ENCODE assay signal across 20 mouse cellular contexts in the genomic region with DNA sequence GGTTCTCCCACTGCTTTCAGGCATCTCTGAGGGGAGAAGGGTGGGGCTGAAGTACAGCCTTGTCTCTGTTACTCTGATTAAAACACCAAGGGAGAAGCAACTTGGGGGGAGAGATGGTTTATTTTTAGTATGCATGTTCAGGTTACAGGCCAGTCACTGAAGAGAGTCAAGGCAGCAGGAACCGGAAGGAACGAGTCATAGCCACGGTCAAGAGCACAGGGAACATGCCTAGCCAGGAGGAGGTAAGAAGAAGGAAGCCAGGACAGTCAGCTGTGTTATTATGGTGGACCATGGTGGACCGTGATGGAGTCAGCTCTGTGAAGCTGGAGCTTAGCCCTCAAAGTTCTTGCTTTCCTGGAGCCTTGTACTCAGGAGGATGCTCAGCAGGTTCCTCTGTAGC. TPM values are rescaled to one million over a fixed set of nuclear protein-coding genes. Genes with fewer than 3 reads are reported as not detected.
DNase-seq lines count a peak whose midpoint lies in the region; ATAC-seq and TF ChIP-seq lines count a peak whose summit lies in the region.
"Had no signal": no experiment of that assay in that cellular context is flagged by ENCODE, and none has a peak within 500 bp of the region (broad histone marks: within the 10 kb centered on the region; RNA-seq: fewer than 3 reads in every experiment).

No protein-coding gene starts in this region.

- no peak overlapping the region for H3K4me2 ChIP-seq in embryonic facial prominence, embryonic 11.5 days (ENCODE audit: low read depth, low read length)
- 0 out of 2 replicates have a peak overlapping the region, but pooled peaks have one; percentile 38 for H3K4me2 ChIP-seq in forebrain, postnatal 0 days (ENCODE audit: low read depth)
- peak overlapping the region; percentile 38; the same call in 1 of the 2 replicates for H3K4me2 ChIP-seq in neural tube, embryonic 15.5 days
- H3K4me2 ChIP-seq: heart, embryonic 11.5 days; heart, embryonic 15.5 days had no signal

- no peaks in the 10 kb centered on the region for H3K27me3 ChIP-seq in embryonic facial prominence, embryonic 11.5 days (ENCODE audit: control insufficient read depth, insufficient read depth, low read length)
- H3K27me3 ChIP-seq in embryonic facial prominence, embryonic 10.5 days (replicated peaks; ENCODE audit: low read depth, poor library complexity, severe bottlenecking) = no peaks in the 10 kb centered on the region
- H3K27me3 ChIP-seq in forebrain, postnatal 0 days (ENCODE audit: insufficient read depth, low read length) = no peaks in the 10 kb centered on the region
- H3K27me3 ChIP-seq in forebrain, embryonic 10.5 days (ENCODE audit: poor library complexity, severe bottlenecking) = no peaks in the 10 kb centered on the region
- H3K27me3 ChIP-seq in neural tube, embryonic 15.5 days (replicated peaks) = no peaks in the 10 kb centered on the region
- H3K27me3 ChIP-seq: heart, embryonic 15.5 days had no signal

- no peak for DNase-seq in embryonic facial prominence, embryonic 11.5 days (ENCODE audit: low spot score)
- no peak for DNase-seq in embryonic facial prominence, embryonic 10.5 days (ENCODE audit: low spot score)
- DNase-seq in forebrain, postnatal 0 days = no peak
- DNase-seq in forebrain, embryonic 10.5 days (ENCODE audit: extremely low spot score, low spot score) = no peak
- no peak for DNase-seq in neural tube, embryonic 10.5 days (ENCODE audit: extremely low spot score, low spot score)
- no peak for DNase-seq in retina, postnatal 1 day
- DNase-seq: adrenal gland, adult 2 months; adrenal gland, postnatal 25 days; cerebellum, adult 18-20 months; cerebellum, adult 9-11 months; cerebellum, postnatal 36 days; gastrocnemius, postnatal 14 days; heart, adult 2 months; heart, postnatal 14 days; kidney, adult 11 months had no signal

- 69% methylated on average over 4 of the region's 4 CpGs for WGBS in embryonic facial prominence, embryonic 11.5 days
- WGBS in embryonic facial prominence, embryonic 10.5 days = 85% methylated on average over 4 of the region's 4 CpGs
- 85% methylated on average over 4 of the region's 4 CpGs for WGBS in forebrain, postnatal 0 days
- WGBS in forebrain, embryonic 10.5 days = 86% methylated on average over 4 of the region's 4 CpGs
- WGBS in neural tube, embryonic 15.5 days = 81% methylated on average over 4 of the region's 4 CpGs

- no peak for TF ChIP-seq CTCF in forebrain, postnatal 0 days (IDR thresholded peaks at IDR 0.05; ENCODE audit: low read depth)

- no peaks in the 10 kb centered on the region; the same call in 1 of the 2 replicates for H3K4me1 ChIP-seq in embryonic facial prominence, embryonic 11.5 days (ENCODE audit: control insufficient read depth, insufficient read depth, low read length)
- no peaks in the 10 kb centered on the region for H3K4me1 ChIP-seq in embryonic facial prominence, embryonic 10.5 days
- H3K4me1 ChIP-seq in forebrain, postnatal 0 days (ENCODE audit: insufficient read depth) = peaks cover 9% of the 10 kb centered on the region; the same call in 1 of the 2 replicates
- no peaks in the 10 kb centered on the region for H3K4me1 ChIP-seq in forebrain, embryonic 10.5 days
- 0 out of 2 replicates have a peak, but pooled peaks cover 4% of the 10 kb centered on the region for H3K4me1 ChIP-seq in neural tube, embryonic 15.5 days

- 0 out of 2 replicates have a peak, but pooled peaks have one; percentile 25 for ATAC-seq in embryonic facial prominence, embryonic 11.5 days (replicated peaks; ENCODE audit: insufficient number of reproducible peaks, low FRiP score, low TSS enrichment, low read depth)
- ATAC-seq in forebrain, postnatal 0 days = no peak
- ATAC-seq in neural tube, embryonic 15.5 days (ENCODE audit: low FRiP score) = no peak

- no peak overlapping the region for H3K9ac ChIP-seq in embryonic facial prominence, embryonic 11.5 days (replicated peaks; ENCODE audit: low read length)
- no peak overlapping the region for H3K9ac ChIP-seq in forebrain, postnatal 0 days
- H3K9ac ChIP-seq in neural tube, embryonic 15.5 days (replicated peaks) = no peak overlapping the region
- H3K9ac ChIP-seq: heart, embryonic 15.5 days had no signal

- no peaks in the 10 kb centered on the region for H3K9me3 ChIP-seq in embryonic facial prominence, embryonic 11.5 days (replicated peaks; ENCODE audit: control insufficient read depth, low read length)
- H3K9me3 ChIP-seq in embryonic facial prominence, embryonic 10.5 days = no peaks in the 10 kb centered on the region
- no peaks in the 10 kb centered on the region for H3K9me3 ChIP-seq in forebrain, postnatal 0 days (ENCODE audit: low read length)
- no peaks in the 10 kb centered on the region for H3K9me3 ChIP-seq in forebrain, embryonic 10.5 days
- no peaks in the 10 kb centered on the region for H3K9me3 ChIP-seq in neural tube, embryonic 15.5 days (replicated peaks)
- H3K9me3 ChIP-seq: heart, embryonic 15.5 days had no signal

- no peak overlapping the region for H3K27ac ChIP-seq in embryonic facial prominence, embryonic 11.5 days (replicated peaks; ENCODE audit: low read depth, low read length)
- no peak overlapping the region for H3K27ac ChIP-seq in embryonic facial prominence, embryonic 10.5 days (replicated peaks)
- H3K27ac ChIP-seq in forebrain, postnatal 0 days (ENCODE audit: low read depth, low read length) = no peak overlapping the region; the same call in 1 of the 2 replicates
- H3K27ac ChIP-seq in forebrain, embryonic 10.5 days = no peak overlapping the region
- no peak overlapping the region for H3K27ac ChIP-seq in neural tube, embryonic 15.5 days (replicated peaks)
- H3K27ac ChIP-seq: heart, adult 2 months; heart, embryonic 15.5 days had no signal

- no peak overlapping the region for H3K4me3 ChIP-seq in embryonic facial prominence, embryonic 11.5 days (ENCODE audit: low read depth, low read length)
- H3K4me3 ChIP-seq in embryonic facial prominence, embryonic 10.5 days = no peak overlapping the region
- no peak overlapping the region for H3K4me3 ChIP-seq in forebrain, postnatal 0 days (ENCODE audit: low read depth, low read length)
- H3K4me3 ChIP-seq in forebrain, embryonic 10.5 days = no peak overlapping the region
- H3K4me3 ChIP-seq in neural tube, embryonic 15.5 days (replicated peaks) = no peak overlapping the region
- H3K4me3 ChIP-seq: heart, adult 2 months; heart, embryonic 15.5 days had no signal

- no peaks in the 10 kb centered on the region for H3K36me3 ChIP-seq in embryonic facial prominence, embryonic 11.5 days (replicated peaks; ENCODE audit: control insufficient read depth, insufficient read depth, low read depth, low read length)
- no peaks in the 10 kb centered on the region for H3K36me3 ChIP-seq in embryonic facial prominence, embryonic 10.5 days (replicated peaks)
- H3K36me3 ChIP-seq in forebrain, postnatal 0 days (ENCODE audit: insufficient read depth) = no peaks in the 10 kb centered on the region
- H3K36me3 ChIP-seq in forebrain, embryonic 10.5 days (replicated peaks) = no peaks in the 10 kb centered on the region
- no peaks in the 10 kb centered on the region for H3K36me3 ChIP-seq in neural tube, embryonic 15.5 days
- H3K36me3 ChIP-seq: heart, embryonic 15.5 days had no signal

RNA-seq across cellular contexts. Expression of a gene that starts 43.9 kb away (rescaled TPM):
- 2.1 and 3.1 TPM in 2 replicates for polyA plus RNA-seq in embryonic facial prominence, embryonic 11.5 days (2014; fragmentation: Nextera tagmentation; extraction: Ambion mirVana)
- polyA plus RNA-seq in embryonic facial prominence, embryonic 10.5 days (2016; fragmentation: Nextera tagmentation; extraction: Ambion mirVana) = 3.3 and 4.5 TPM in 2 replicates
- total RNA-seq in forebrain, postnatal 0 days (2014; rRNA removed) = 3.8 and 6.0 TPM in 2 replicates
- 6.8 and 8.0 TPM in 2 replicates for polyA plus RNA-seq in forebrain, postnatal 0 days (2015; fragmentation: Nextera tagmentation; extraction: Ambion mirVana)
- 1.9 and 2.0 TPM in 2 replicates for polyA plus RNA-seq in forebrain, embryonic 10.5 days (2016; fragmentation: Nextera tagmentation; extraction: Ambion mirVana)
- polyA plus RNA-seq in neural tube, embryonic 15.5 days (2015; fragmentation: Nextera tagmentation; extraction: Ambion mirVana) = 4.0 and 6.8 TPM in 2 replicates
- total RNA-seq: hematopoietic stem cell, adult 5-6 weeks; MEL had no signal
